ENCODE assay signal across 16 mouse cellular contexts in genomic region chr5:5264712-5265111, GRCm38 (mm10).
DNase-seq lines count a peak whose midpoint lies in the region; ATAC-seq lines count a peak whose summit lies in the region.
"Had no signal": no experiment of that assay in that cellular context is flagged by ENCODE, and none has a peak within 500 bp of the region (broad histone marks: within the 10 kb centered on the region; RNA-seq: fewer than 3 reads in every experiment).

No protein-coding gene starts in this region.

- H3K4me2 ChIP-seq in heart, embryonic 14.5 days (ENCODE audit: low read length): 0 out of 2 replicates have a peak overlapping the region, but pooled peaks have one; percentile 34
- peak overlapping the region; percentile 35; the same call in 1 of the 2 replicates for H3K4me2 ChIP-seq in forebrain, embryonic 14.5 days (ENCODE audit: low read length)
- H3K4me2 ChIP-seq in midbrain, embryonic 12.5 days (replicated peaks): peak overlapping the region; percentile 40
- H3K4me2 ChIP-seq: liver, embryonic 12.5 days had no signal

- DNase-seq in heart, adult 9 months (ENCODE audit: low spot score in 2 of 2): no peak
- DNase-seq in brain, adult 2 months (ENCODE audit: low read depth, low spot score): peak; percentile 33
- peak; percentile 6 for DNase-seq in forebrain, embryonic 14.5 days (ENCODE audit: low spot score)
- DNase-seq in thymus, postnatal 25 days: no peak
- DNase-seq in spleen, postnatal 36 days (ENCODE audit: low spot score in 2 of 2): no peak
- no peak for DNase-seq in kidney, postnatal 36 days
- DNase-seq: adrenal gland, postnatal 36 days; kidney, adult 9 months; left cerebral cortex, postnatal 4 days; thymus, postnatal 4 days had no signal

- no peaks in the 10 kb centered on the region for H3K9me3 ChIP-seq in heart, embryonic 14.5 days (ENCODE audit: control insufficient read depth, low read length)
- no peaks in the 10 kb centered on the region for H3K9me3 ChIP-seq in forebrain, embryonic 14.5 days (replicated peaks; ENCODE audit: control insufficient read depth, low read length)
- no peaks in the 10 kb centered on the region for H3K9me3 ChIP-seq in midbrain, embryonic 12.5 days
- H3K9me3 ChIP-seq: embryonic facial prominence, embryonic 13.5 days; liver, embryonic 12.5 days; megakaryocyte, embryonic 14.5 days had no signal

- ATAC-seq in heart, embryonic 14.5 days (ENCODE audit: insufficient number of reproducible peaks, insufficient read depth, low FRiP score, low read depth): no peak
- no peak for ATAC-seq in forebrain, embryonic 14.5 days
- no peak for ATAC-seq in midbrain, embryonic 12.5 days (ENCODE audit: low FRiP score, low read depth)
- ATAC-seq: CD4-positive, CD25-positive, alpha-beta regulatory T cell, adult 4 months; liver, embryonic 12.5 days had no signal

- H3K36me3 ChIP-seq in heart, embryonic 14.5 days (ENCODE audit: control insufficient read depth, insufficient read depth, low read length): no peaks in the 10 kb centered on the region
- H3K36me3 ChIP-seq in forebrain, embryonic 14.5 days (ENCODE audit: control insufficient read depth, insufficient read depth, low read length): no peaks in the 10 kb centered on the region
- H3K36me3 ChIP-seq in midbrain, embryonic 12.5 days: no peaks in the 10 kb centered on the region
- H3K36me3 ChIP-seq: embryonic facial prominence, embryonic 13.5 days; liver, embryonic 12.5 days had no signal

- H3K27me3 ChIP-seq in heart, embryonic 14.5 days (ENCODE audit: control insufficient read depth, insufficient read depth, low read length): no peaks in the 10 kb centered on the region
- H3K27me3 ChIP-seq in forebrain, embryonic 14.5 days (replicated peaks; ENCODE audit: control insufficient read depth, insufficient read depth, low read length): no peaks in the 10 kb centered on the region
- no peaks in the 10 kb centered on the region for H3K27me3 ChIP-seq in midbrain, embryonic 12.5 days
- H3K27me3 ChIP-seq: embryonic facial prominence, embryonic 13.5 days; liver, embryonic 12.5 days; megakaryocyte, embryonic 14.5 days had no signal

- H3K27ac ChIP-seq in heart, embryonic 14.5 days (replicated peaks in 1 of 2; ENCODE audit: control insufficient read depth in 1 of 2, insufficient read depth in 1 of 2, low read depth in 2 of 2, low read length in 2 of 2): no peak overlapping the region
- no peak overlapping the region for H3K27ac ChIP-seq in forebrain, embryonic 14.5 days (ENCODE audit: low read depth, low read length)
- peak overlapping the region; percentile 66; the same call in 1 of the 2 replicates for H3K27ac ChIP-seq in midbrain, embryonic 12.5 days (replicated peaks)
- H3K27ac ChIP-seq: liver, embryonic 12.5 days had no signal

- H3K9ac ChIP-seq in heart, embryonic 14.5 days (ENCODE audit: low read length): no peak overlapping the region
- no peak overlapping the region for H3K9ac ChIP-seq in forebrain, embryonic 14.5 days (ENCODE audit: low read length)
- no peak overlapping the region for H3K9ac ChIP-seq in midbrain, embryonic 12.5 days (replicated peaks)
- H3K9ac ChIP-seq: embryonic facial prominence, embryonic 13.5 days; liver, embryonic 12.5 days had no signal

- H3K4me1 ChIP-seq in heart, embryonic 14.5 days (ENCODE audit: control insufficient read depth in 2 of 2, insufficient read depth in 2 of 2, low read length in 2 of 2): peaks cover 11 to 32% of the 10 kb centered on the region in 2 experiments
- H3K4me1 ChIP-seq in forebrain, embryonic 14.5 days (ENCODE audit: control insufficient read depth, insufficient read depth, low read length): peaks cover 11% of the 10 kb centered on the region
- H3K4me1 ChIP-seq in midbrain, embryonic 12.5 days: peaks cover 24% of the 10 kb centered on the region
- H3K4me1 ChIP-seq: liver, embryonic 12.5 days had no signal

- WGBS in heart, embryonic 14.5 days: 80% methylated on average over 2 of the region's 2 CpGs
- 78% methylated on average over 2 of the region's 2 CpGs for WGBS in forebrain, embryonic 14.5 days
- 85% methylated on average over 2 of the region's 2 CpGs for WGBS in midbrain, embryonic 12.5 days

- no peak overlapping the region for H3K4me3 ChIP-seq in heart, embryonic 14.5 days (ENCODE audit: control insufficient read depth in 1 of 2, insufficient read depth in 1 of 2, low read depth in 1 of 2, low read length in 2 of 2)
- 0 out of 2 replicates have a peak overlapping the region, but pooled peaks have one; percentile 1 for H3K4me3 ChIP-seq in forebrain, embryonic 14.5 days (ENCODE audit: low read depth, low read length)
- H3K4me3 ChIP-seq in midbrain, embryonic 12.5 days: peak overlapping the region; percentile 7; the same call in 1 of the 2 replicates
- H3K4me3 ChIP-seq: embryonic facial prominence, embryonic 13.5 days; liver, embryonic 12.5 days; megakaryocyte, embryonic 14.5 days had no signal

Comparison
In these comparisons a context has a peak if more than half of its experiments do, and no peak if none do; other contexts are left out.
1. H3K4me3 ChIP-seq: peak in forebrain, embryonic 14.5 days (single experiment) and midbrain, embryonic 12.5 days (single experiment); none in heart, embryonic 14.5 days (0 of 2).
2. DNase-seq: peak in brain, adult 2 months (single experiment) and forebrain, embryonic 14.5 days (single experiment); none in heart, adult 9 months (0 of 2), thymus, postnatal 25 days (single experiment), spleen, postnatal 36 days (0 of 2) and kidney, postnatal 36 days (0 of 2).
3. Peak in every context shown above with its lines, with median percentiles within 50 percentile points of each other: H3K4me2 ChIP-seq.